9 mouse cellular contexts compared by ENCODE assay signal in genomic region chr7:112854516-112854915, GRCm38 (mm10).
DNase-seq lines count a peak whose midpoint lies in the region; ATAC-seq and TF ChIP-seq lines count a peak whose summit lies in the region.
"Had no signal": no experiment of that assay in that cellular context is flagged by ENCODE, and none has a peak within 500 bp of the region (broad histone marks: within the 10 kb centered on the region; RNA-seq: fewer than 3 reads in every experiment).

No protein-coding gene starts in this region.

- WGBS in heart, adult 2 months, result 55% methylated on average over 5 of the region's 5 CpGs
- WGBS in liver, postnatal 0 days (ENCODE audit: insufficient replicate concordance), result 50% methylated on average over 5 of the region's 5 CpGs
- 53% methylated on average over 5 of the region's 5 CpGs for WGBS in liver, embryonic 12.5 days (ENCODE audit: insufficient replicate concordance)
- 33% methylated on average over 5 of the region's 5 CpGs for WGBS in limb, embryonic 10.5 days

- no peaks in the 10 kb centered on the region for H3K9me3 ChIP-seq in liver, postnatal 0 days (ENCODE audit: low read length)
- H3K9me3 ChIP-seq in liver, embryonic 12.5 days (replicated peaks), result no peaks in the 10 kb centered on the region
- no peaks in the 10 kb centered on the region for H3K9me3 ChIP-seq in limb, embryonic 10.5 days (replicated peaks)

- H3K79me2 ChIP-seq in heart, adult 2 months (replicated peaks; ENCODE audit: control insufficient read depth, insufficient read depth, low read length), result no peaks in the 10 kb centered on the region

- no peak overlapping the region for H3K4me3 ChIP-seq in heart, adult 2 months
- no peak overlapping the region for H3K4me3 ChIP-seq in liver, postnatal 0 days (ENCODE audit: low read depth, low read length)
- H3K4me3 ChIP-seq in liver, embryonic 12.5 days, result no peak overlapping the region
- no peak overlapping the region for H3K4me3 ChIP-seq in limb, embryonic 10.5 days

- no peak overlapping the region for H3K4me2 ChIP-seq in liver, postnatal 0 days (ENCODE audit: low read depth, low read length)
- H3K4me2 ChIP-seq in liver, embryonic 12.5 days, result no peak overlapping the region

- TF ChIP-seq CTCF in heart, adult 2 months (IDR thresholded peaks at IDR 0.05), result peak; percentile 54
- peak; percentile 26; the same call in 1 of the 2 replicates for TF ChIP-seq CTCF in liver, postnatal 0 days (IDR thresholded peaks at IDR 0.05; ENCODE audit: low read depth)

- H3K27ac ChIP-seq in heart, adult 2 months, result no peak overlapping the region
- H3K27ac ChIP-seq in liver, postnatal 0 days (ENCODE audit: low read depth), result no peak overlapping the region
- H3K27ac ChIP-seq in liver, embryonic 12.5 days, result no peak overlapping the region
- H3K27ac ChIP-seq in limb, embryonic 10.5 days, result peak overlapping the region; percentile 7; the same call in 1 of the 2 replicates

- H3K9ac ChIP-seq in heart, adult 2 months (ENCODE audit: low read depth, low read length), result no peak overlapping the region
- H3K9ac ChIP-seq in liver, postnatal 0 days (replicated peaks), result no peak overlapping the region
- H3K9ac ChIP-seq in liver, embryonic 12.5 days, result no peak overlapping the region

- no peak for DNase-seq in heart, adult 2 months
- no peak for DNase-seq in heart, postnatal 36 days
- DNase-seq in liver, postnatal 0 days, result no peak
- peak; percentile 59 for DNase-seq in Muller cell, postnatal 12 days (ENCODE audit: inconsistent ontology term)
- DNase-seq in limb, embryonic 10.5 days (ENCODE audit: low spot score), result no peak
- no peak for DNase-seq in adrenal gland, postnatal 10 days
- DNase-seq: right cerebral cortex, postnatal 14 days had no signal

- H3K27me3 ChIP-seq in heart, adult 2 months (ENCODE audit: control insufficient read depth, insufficient read depth, low read length), result no peaks in the 10 kb centered on the region
- H3K27me3 ChIP-seq in liver, postnatal 0 days (ENCODE audit: insufficient read depth, low read length), result no peaks in the 10 kb centered on the region
- peaks cover 35% of the 10 kb centered on the region; the same call in 1 of the 2 replicates for H3K27me3 ChIP-seq in liver, embryonic 12.5 days (replicated peaks)
- H3K27me3 ChIP-seq in limb, embryonic 10.5 days (ENCODE audit: low read depth, poor library complexity, severe bottlenecking), result no peaks in the 10 kb centered on the region

- TF ChIP-seq EP300 in heart, adult 2 months (IDR thresholded peaks at IDR 0.05; ENCODE audit: insufficient read depth, low read depth, low read length), result no peak
- TF ChIP-seq EP300 in liver, postnatal 0 days (IDR thresholded peaks at IDR 0.05; ENCODE audit: low read depth), result no peak

- intact Hi-C loops in heart, adult 2 months (cut with DNase I), result loop anchor here (5.0 kb wide), 1 partner anchor 157 kb away; no protein-coding TSS in a partner anchor
- intact Hi-C loops in heart, postnatal 36 days (cut with DNase I), result no loop called here

- peaks cover 19% of the 10 kb centered on the region for H3K4me1 ChIP-seq in heart, adult 2 months (ENCODE audit: control insufficient read depth, insufficient read depth, low read length)
- H3K4me1 ChIP-seq in liver, postnatal 0 days (ENCODE audit: insufficient read depth), result peaks cover 5% of the 10 kb centered on the region
- 0 out of 2 replicates have a peak, but pooled peaks cover 2% of the 10 kb centered on the region for H3K4me1 ChIP-seq in liver, embryonic 12.5 days
- peaks cover 51% of the 10 kb centered on the region for H3K4me1 ChIP-seq in limb, embryonic 10.5 days

- peaks cover 2% of the 10 kb centered on the region; the same call in 1 of the 2 replicates for H3K36me3 ChIP-seq in heart, adult 2 months (ENCODE audit: control insufficient read depth, insufficient read depth, low read length)
- H3K36me3 ChIP-seq in liver, postnatal 0 days (replicated peaks; ENCODE audit: insufficient read depth, low read length), result no peaks in the 10 kb centered on the region
- no peaks in the 10 kb centered on the region for H3K36me3 ChIP-seq in liver, embryonic 12.5 days
- H3K36me3 ChIP-seq in limb, embryonic 10.5 days, result peaks cover 25% of the 10 kb centered on the region

- no peak for TF ChIP-seq POLR2A in heart, adult 2 months (IDR thresholded peaks at IDR 0.05; ENCODE audit: insufficient read depth, low read depth, low read length)

- no peak for ATAC-seq in liver, postnatal 0 days
- no peak for ATAC-seq in liver, embryonic 12.5 days
- no peak for ATAC-seq in CD4-positive, CD25-positive, alpha-beta regulatory T cell, adult 4 months
